Mouse (Mus musculus) heart, adult 18-20 months (tissue): Measurements from ENCODE around the gene Ltb. TPM values are rescaled to one million over a fixed set of nuclear protein-coding genes. Genes with fewer than 3 reads are reported as not detected.
"Not testable (repeated sequence)": the region's sequence is repeated elsewhere in the genome, so short reads cannot be mapped to it uniquely, and the experiment has no call there.

ENCODE experiments used
- DNase-seq, 2 experiments: peaks; one replicate each; pipeline ENCODE4 v3.0.0; 2021 to 2022; ENCODE audit warnings: mixed read lengths in 1 of 2
- total RNA-seq, 2 experiments: library from RNA; stranded (reverse); gene quantifications; 2 replicates each; pipeline ENCODE4 v1.2.3; 2021

Gene Ltb
- total RNA-seq, 2 experiments from 2014 or later, result 1.5 to 12.1 TPM

DNA sequence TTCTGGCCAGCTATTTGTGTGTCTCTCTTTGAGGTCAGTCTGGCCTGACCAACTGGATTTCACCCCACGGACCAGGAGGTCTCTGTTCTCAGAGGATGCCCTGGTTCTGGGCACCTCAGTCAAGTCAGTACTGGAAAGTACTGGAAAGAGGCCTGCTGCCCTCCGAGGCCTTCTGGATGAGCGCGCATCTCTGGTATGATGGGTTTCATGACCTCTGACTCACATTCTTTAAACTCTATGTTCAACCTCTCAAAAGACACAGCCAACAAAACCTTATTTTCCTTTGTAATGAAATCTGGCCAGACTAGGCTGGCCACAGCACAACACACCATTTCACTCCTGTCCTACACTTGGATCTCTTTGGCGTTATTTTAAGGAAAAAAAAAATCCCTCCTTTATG, 31.2 kb downstream of the Ltb start:
- DNase-seq, result no peak

- DNase-seq, result no peak
These were observed 32.4 kb downstream of the Ltb start for GRCm38 (mm10) chr17:35226561-35227046.

DNA sequence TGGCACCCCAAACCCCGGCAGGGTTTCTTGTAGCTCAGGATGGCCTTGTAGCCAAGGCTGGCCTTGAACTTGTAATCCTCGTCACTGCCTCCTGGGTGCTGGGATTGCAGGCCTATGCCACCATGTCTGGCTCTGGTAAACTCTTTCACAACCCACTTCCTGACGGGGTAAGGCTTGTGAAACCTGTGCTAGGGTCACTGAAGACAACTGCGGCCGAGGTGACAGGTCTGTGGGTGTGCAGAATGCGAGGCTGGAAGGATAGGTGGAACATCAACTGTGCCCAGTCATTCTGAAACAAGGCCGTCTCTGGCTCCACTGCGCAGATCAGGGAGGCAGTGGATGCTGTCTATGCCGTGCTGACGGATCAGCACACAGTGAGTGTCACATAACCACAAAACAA, 36.8 kb downstream of the Ltb start:
- DNase-seq, result no peak

DNA sequence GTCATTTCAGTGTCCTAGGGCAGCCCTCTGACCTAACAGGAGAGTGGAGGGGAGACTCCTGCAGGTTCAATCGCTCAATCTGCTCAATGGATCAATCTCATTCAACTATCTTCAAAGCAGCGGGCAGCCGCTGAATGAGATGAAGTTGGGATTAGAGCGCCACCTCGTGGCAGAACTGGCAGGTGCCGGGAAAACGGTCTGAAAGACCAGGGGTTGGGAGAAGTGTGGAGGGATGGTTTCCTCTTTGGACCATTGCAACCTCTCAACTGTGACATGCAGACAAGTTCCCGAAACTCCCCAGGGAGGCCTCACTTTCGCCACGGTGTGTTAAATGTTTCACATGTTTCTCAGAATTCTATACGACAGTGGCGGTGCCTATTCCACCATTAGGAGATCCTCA, 37.8 kb downstream of the Ltb start:
- peak; percentile 83 to 95 for DNase-seq

DNA sequence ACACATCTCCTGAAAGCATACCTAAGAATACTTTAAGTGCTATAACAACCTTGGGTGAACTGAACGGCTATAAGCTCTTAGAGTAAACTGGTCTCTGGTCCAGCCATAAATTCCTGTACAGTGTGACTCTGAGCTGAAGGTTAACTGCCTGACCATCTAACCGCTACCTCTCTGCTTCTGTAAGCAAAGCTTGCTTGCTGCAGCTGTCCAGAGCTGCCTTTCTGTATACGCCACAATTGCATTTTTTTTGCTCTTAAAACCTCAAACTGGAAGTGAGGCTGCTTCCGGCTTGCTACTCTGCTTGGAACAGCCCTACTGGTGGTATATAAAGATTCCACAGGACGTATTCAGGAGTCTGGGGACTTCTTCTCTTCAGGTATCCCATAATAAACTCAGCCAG, 38.4 kb downstream of the Ltb start:
- DNase-seq, result no peak

DNA sequence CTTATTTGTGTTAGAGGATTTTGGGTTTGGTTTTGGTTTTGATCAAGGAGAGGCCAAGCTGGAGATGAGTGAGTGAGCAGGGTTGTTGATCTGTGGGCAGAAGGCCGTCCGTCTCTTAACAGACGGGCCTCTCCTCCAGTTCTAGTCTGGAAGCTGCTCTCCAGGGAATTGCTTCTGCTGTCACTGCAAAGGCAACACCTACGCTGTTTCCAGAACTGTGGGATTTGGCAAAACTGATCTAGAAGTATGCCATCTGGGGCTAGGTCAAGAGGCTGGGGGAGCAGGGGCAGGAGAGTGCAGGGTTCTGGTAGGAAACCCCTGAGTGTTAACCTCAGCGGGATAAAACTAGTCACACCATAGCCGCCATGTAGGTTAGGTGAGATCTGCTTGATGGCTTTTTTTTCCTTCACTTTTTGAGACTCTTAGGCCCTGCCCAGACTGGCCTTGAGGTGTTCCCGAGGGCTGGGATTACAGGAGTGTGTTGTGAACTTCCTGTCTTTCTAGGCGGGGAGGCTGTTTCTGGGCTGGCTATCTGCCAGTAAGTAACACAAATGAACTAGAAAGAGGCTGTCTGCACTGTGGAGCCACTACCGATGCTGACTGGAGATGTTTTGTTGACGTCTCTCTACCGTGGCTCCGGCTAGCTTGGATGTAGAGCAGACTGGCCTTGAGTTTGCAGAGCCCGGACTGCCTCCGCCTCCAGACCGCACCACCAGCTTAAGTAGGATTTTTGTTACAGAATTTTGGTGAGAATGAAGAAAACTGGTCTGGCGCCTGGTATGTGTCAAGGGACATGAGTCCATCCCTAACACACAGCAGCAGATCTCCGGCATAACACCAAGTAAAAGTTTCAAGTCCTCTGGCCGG, 39.1 kb downstream of the Ltb start, which contains the start of gene Atp6v1g2:
Gene Atp6v1g2 (plus strand): TSS at position 547 of the 867 bp plus-strand sequence.
- peak in 1 of 2 experiments; percentile 59 for DNase-seq

DNA sequence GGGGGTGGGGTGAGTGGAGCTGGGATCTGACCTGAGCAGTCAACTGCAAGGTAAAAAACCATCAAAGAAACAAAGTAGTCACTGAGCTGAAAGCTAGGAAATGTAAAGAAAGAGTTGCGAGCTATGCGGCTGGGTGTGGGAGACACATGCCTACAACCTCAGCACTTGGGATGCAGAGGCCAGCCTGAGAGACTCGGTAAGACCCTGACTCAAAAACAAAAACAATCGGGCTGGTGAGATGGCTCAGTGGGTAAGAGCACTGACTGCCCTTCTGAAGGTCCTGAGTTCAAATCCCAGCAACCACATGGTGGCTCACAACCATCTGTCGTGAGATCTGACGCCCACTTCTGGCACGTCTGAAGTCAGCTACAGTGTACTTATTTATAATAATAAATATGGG, 39.9 kb downstream of the Ltb start:
- not testable (repeated sequence) for DNase-seq

GRCm38 (mm10) chr17:35234903-35235302, 40.7 kb downstream of the Ltb start:
- DNase-seq, result peak in 1 of 2 experiments; percentile 63

- peak; percentile 93 to 96 for DNase-seq
These were observed 41.6 kb downstream of the Ltb start, which contains the start of gene Nfkbil1 for GRCm38 (mm10) chr17:35235614-35236389. Nfkbil1 (minus strand) TSS chr17:35235792.

- DNase-seq, result peak; percentile 95 to 99
These were observed 42.1 kb downstream of the Ltb start for GRCm38 (mm10) chr17:35236390-35236746.

DNA sequence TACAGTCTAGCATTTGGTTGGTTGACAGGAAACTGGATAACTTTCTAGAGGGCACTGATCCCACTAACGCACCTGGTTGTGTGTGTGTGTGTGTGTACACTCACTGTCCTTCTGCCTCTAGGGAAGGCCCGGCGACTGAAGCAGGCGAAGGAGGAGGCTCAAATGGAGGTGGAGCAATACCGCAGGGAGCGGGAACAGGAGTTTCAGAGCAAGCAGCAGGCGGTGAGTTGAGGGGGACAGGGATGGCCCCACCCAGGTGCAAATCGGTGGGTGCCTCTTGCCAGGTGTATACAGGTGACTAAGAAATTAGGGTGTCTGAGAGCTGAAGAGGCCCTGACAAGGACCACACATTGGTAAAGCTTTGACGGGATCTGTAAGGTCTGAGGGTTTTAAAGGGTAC, 42.8 kb downstream of the Ltb start:
- DNase-seq, result peak in 1 of 2 experiments; percentile 3

DNA sequence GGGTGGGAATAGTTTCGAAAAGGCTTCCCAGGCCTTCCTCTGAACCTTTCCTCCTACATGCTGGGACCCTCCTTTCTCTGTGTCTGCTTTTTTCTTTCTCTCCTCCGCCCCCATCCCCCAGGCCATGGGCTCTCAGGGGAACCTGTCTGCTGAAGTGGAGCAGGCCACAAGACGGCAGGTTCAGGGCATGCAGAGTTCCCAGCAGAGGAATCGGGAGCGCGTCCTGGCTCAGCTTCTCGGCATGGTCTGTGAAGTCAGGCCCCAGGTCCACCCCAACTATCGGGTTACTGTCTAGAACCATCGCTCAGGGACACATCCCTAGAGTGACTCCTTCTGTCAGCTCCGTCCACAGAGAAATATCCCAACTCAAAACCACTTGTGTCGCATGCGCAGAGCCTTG, 43.3 kb downstream of the Ltb start:
- peak in 1 of 2 experiments; percentile 4 for DNase-seq

- DNase-seq, result peak in 1 of 2 experiments; percentile 6
These were observed 45.5 kb downstream of the Ltb start for GRCm38 (mm10) chr17:35239700-35240099.

- DNase-seq, result peak; percentile 36 to 58
These were observed 46.4 kb downstream of the Ltb start for GRCm38 (mm10) chr17:35240384-35241304.

GRCm38 (mm10) chr17:35241305-35242014, 47.2 kb downstream of the Ltb start, which contains the start of gene Ddx39b:
Ddx39b (plus strand) TSS chr17:35241746.
- DNase-seq, result peak; percentile 95 to 98

- peak; percentile 60 to 62 for DNase-seq
These were observed 48.0 kb downstream of the Ltb start for GRCm38 (mm10) chr17:35242015-35242941.

DNA sequence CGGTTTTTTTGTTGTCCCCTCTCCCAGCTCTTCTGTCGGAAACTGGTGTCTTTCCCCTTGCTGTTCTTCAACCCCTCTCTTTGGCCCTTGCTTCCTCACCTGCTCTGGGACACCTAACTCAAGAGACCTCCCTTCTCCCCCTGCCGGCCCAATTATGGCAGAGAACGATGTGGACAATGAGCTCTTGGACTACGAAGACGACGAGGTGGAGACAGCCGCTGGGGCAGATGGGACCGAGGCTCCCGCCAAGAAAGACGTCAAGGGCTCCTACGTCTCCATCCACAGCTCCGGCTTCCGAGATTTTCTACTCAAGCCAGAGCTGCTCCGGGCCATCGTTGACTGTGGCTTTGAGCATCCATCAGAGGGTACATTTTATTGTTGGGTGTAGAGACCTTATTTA, 48.8 kb downstream of the Ltb start:
- peak; percentile 59 to 63 for DNase-seq

DNA sequence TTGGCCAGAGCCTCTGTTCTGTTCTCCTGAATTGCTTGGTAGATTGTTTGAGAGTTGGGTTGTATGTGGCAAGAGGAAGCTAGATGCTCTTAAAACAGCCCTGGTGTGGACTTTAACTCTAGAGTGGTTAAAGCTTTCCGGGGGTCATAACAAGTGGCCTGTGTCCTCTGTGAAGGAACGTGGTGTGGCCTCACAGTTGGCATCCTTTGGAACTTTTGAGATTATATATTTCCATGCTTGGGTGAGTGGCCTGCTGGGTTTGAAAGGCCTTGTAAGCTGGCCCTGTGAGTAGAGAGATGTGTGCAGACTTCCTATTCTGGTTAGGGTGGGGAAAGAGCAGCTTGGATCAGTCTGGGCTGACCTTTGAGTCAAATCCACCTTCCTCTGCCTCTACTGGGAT, 50.8 kb downstream of the Ltb start:
- DNase-seq, result no peak
